Mouse (Mus musculus) heart, embryonic 16.5 days (tissue): ENCODE results near the gene Epas1. TPM values are rescaled to one million over a fixed set of nuclear protein-coding genes. Genes with fewer than 3 reads are reported as not detected.

Experiments
- ATAC-seq: fragments of 200-750 bp; cut with Nextera tagmentation; replicated peaks from 2 replicates; pipeline ENCODE4 v1.8.0; 2017; ENCODE audit warnings: moderate number of reproducible peaks; ENCODE audit not compliant: insufficient read depth, low FRiP score; ENCODE audit errors: extremely low read depth
- H3K27ac ChIP-seq: fragments of 300-500 bp; sonication (generic); 2 replicates; pipeline ENCODE4 v1.5.1; 2014; ENCODE audit warnings: mild to moderate bottlenecking, low read length, control low read depth, moderate library complexity
- H3K27me3 ChIP-seq: fragments of 300-500 bp; sonication (generic); 2 replicates; pipeline ENCODE4 v1.6.1; 2014; ENCODE audit warnings: low read length, mixed read lengths; ENCODE audit not compliant: control insufficient read depth, insufficient read depth
- H3K36me3 ChIP-seq: fragments of 300-500 bp; sonication (generic); 2 replicates; pipeline ENCODE4 v1.6.1; 2014; ENCODE audit not compliant: control insufficient read depth, insufficient read depth
- H3K4me1 ChIP-seq: fragments of 300-500 bp; sonication (generic); 2 replicates; pipeline ENCODE4 v1.6.1; 2014; ENCODE audit warnings: low read length, mixed read lengths; ENCODE audit not compliant: control insufficient read depth, insufficient read depth
- H3K4me2 ChIP-seq: fragments of 300-500 bp; sonication (generic); 2 replicates; pipeline ENCODE4 v1.6.1; 2014; ENCODE audit warnings: low read depth, mild to moderate bottlenecking, control low read depth, low read length
- H3K4me3 ChIP-seq: fragments of 300-500 bp; sonication (generic); 2 replicates; pipeline ENCODE4 v1.5.1; 2014; ENCODE audit warnings: mild to moderate bottlenecking, control low read depth, low read length
- H3K9ac ChIP-seq: fragments of 300-500 bp; sonication (generic); 2 replicates; pipeline ENCODE4 v1.6.1; 2014; ENCODE audit warnings: low read length, control low read depth
- H3K9me3 ChIP-seq: fragments of 300-500 bp; sonication (generic); replicated peaks from 2 replicates; pipeline ENCODE4 v1.6.1; 2016; ENCODE audit warnings: low read length; ENCODE audit not compliant: control insufficient read depth
- WGBS: fragments of 180-500 bp; shearing (Covaris S2); extraction: QIAGEN DNeasy Blood & Tissue Kit; methylation state at CpG from one replicate; pipeline ENCODE4 v1.1.7; 2014; 5-methylcytosine and 5-hydroxymethylcytosine counted together
- polyA plus RNA-seq: library from polyadenylated mRNA; unstranded; fragments of >200 nt; fragmentation: Nextera tagmentation; extraction: Ambion mirVana; gene quantifications from 2 replicates; pipeline ENCODE4 v1.2.1, GENCODE M21; 2015

The Epas1 gene
- 7.9 and 8.2 TPM in 2 replicates for polyA plus RNA-seq

DNA sequence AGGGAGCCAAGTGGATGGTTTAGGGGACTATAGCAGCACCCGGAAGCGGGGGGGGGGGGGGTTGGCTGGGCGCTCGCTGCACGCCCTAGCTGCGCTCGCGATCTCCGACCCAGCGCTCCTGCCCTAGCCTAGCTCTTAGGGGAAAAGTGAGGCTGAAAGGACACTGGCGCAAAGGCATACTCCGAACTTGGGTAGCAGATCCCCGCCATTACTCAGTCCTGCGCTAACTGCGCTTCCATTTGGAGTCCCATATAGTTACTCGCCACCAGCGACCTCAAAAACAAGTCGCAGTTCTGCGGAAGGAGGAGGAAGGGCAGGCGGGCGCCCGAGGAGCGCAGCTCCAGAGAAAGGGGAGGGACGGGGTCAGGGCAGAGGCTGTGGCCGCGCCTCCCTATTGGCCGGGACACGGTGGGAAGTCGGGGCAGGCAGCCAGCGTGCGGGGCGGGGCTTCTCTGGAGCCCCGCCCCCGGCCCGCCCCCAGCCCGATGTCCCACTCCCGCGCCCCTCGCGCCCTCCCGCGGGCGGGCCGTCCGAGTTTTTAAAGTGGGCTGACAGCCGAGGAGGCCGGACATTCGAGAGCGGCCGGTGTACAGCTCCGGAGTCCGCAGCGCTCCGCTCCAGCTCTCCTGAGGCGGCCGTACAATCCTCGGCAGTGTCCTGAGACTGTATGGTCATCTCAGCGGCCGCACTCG, at the start of gene Epas1:
TSS of gene Epas1 (plus strand) at position 571 of the 692 bp plus-strand sequence.
- peak; percentile 96 for ATAC-seq
- peak within 1 kb of the TSS; percentile 79 for H3K4me3 ChIP-seq
- peaks cover 14% of the 10 kb centered on the region for H3K27me3 ChIP-seq
- under 1% methylated on average over 53 of the region's 60 CpGs for WGBS
- H3K4me1 ChIP-seq: peaks cover 11% of the 10 kb centered on the region
- peak within 1 kb of the TSS; percentile 78 for H3K9ac ChIP-seq
- H3K36me3 ChIP-seq: no peaks in the 10 kb centered on the region
- peak within 1 kb of the TSS; percentile 83 for H3K27ac ChIP-seq
- H3K9me3 ChIP-seq: no peaks in the 10 kb centered on the region
- H3K4me2 ChIP-seq: peak within 1 kb of the TSS; percentile 99

DNA sequence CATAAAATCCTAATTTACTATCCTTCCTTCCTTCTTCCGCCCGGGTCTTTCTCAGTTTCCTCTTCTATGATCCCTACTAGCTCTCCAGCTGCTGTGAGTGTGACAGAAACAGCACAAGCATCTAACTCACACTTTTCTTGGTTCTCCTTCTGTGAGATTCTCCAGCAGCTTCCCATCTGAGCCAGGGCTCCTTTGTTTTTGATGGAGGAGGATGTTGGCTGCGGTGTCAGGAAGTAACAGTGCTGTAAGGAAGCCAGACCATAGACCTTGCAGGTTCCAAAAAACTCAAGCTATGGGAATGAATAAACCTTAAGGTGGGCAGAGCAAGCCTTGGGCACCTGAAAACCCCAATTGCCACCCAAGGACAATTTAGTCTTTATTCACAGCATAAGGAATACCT, 48.3 kb upstream of the Epas1 start:
- Histone ChIP-seq H3K9me3 (no peaks in the 10 kb centered on the region), H3K27ac (no peak overlapping the region), H3K27me3 (no peaks in the 10 kb centered on the region), H3K4me1 (no peaks in the 10 kb centered on the region), H3K9ac (no peak overlapping the region), H3K4me2 (no peak overlapping the region), H3K36me3 (no peaks in the 10 kb centered on the region), H3K4me3 (no peak overlapping the region)
- WGBS: 74% methylated on average over 3 of the region's 3 CpGs
- no peak for ATAC-seq

DNA sequence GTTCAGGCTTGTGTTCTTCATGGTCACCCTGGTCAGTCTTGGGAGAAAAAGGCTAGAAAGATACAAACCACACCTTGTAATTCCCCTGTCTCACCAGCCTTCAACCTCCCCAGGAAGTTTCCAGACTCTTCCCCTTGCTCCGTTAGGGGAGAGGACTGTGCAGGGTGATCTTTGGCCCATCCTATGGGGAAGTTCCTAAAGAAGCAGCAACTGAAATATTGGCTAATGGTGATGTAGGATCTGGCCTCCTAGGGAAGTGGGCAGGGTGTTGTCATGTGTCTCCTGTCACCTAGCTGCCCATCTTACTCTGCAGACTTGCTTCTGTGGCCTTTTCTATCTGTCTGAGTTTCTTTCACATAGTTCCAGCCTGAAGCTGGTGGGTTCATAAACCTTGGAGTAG, 47.0 kb upstream of the Epas1 start:
- ATAC-seq: no peak
- Histone ChIP-seq H3K27me3 (no peaks in the 10 kb centered on the region), H3K4me1 (peaks cover under 1% of the 10 kb centered on the region), H3K9ac (no peak overlapping the region), H3K9me3 (no peaks in the 10 kb centered on the region), H3K4me3 (no peak overlapping the region), H3K4me2 (no peak overlapping the region), H3K27ac (no peak overlapping the region), H3K36me3 (no peaks in the 10 kb centered on the region)
- 56% methylated on average over 1 of the region's 1 CpGs for WGBS

DNA sequence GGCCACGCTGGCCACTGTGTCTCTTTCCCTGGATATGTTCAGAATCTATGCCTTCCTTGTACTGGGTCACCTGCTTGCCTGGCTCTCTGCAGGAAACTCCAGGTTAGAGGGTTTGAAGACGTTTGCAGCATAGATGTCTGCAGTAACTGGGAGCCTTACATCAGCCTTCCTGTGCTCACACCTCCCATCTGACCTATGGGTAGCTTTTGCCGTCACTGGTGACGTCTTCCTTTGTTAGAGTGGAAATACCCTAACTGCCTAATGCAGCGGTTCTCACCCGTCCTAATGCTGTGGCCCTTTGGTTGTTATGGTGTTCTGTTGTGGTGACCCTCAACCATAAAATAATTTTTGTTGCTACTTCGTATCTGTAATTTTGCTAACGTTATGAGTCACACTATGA, 43.7 kb upstream of the Epas1 start:
- Histone ChIP-seq H3K4me1 (peaks cover 16% of the 10 kb centered on the region), H3K9ac (no peak overlapping the region), H3K4me3 (no peak overlapping the region), H3K27me3 (no peaks in the 10 kb centered on the region), H3K27ac (no peak overlapping the region), H3K4me2 (no peak overlapping the region), H3K36me3 (no peaks in the 10 kb centered on the region), H3K9me3 (no peaks in the 10 kb centered on the region)
- 81% methylated on average over 8 of the region's 8 CpGs for WGBS
- ATAC-seq: no peak

DNA sequence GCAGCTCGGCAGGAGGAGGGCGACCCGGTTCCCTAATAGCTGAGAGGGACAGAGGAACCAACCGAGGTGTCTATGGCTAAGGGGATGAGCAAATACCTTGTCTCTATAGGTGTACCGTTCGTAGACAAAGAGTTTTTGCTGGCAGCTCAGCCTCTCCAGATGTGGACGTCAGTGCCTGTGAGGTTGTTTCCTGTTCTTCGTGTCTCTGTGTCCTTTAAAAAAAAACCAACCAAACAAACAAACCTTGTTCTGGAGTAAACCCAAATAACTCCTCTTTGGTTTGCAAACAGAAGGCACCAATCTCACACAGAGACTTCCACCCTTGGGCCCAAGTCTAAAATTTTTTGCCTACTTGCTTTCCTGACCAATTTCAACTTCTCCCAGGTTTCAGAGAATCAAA, 43.1 kb upstream of the Epas1 start:
- no peak overlapping the region for H3K27ac ChIP-seq
- no peaks in the 10 kb centered on the region for H3K27me3 ChIP-seq
- no peak overlapping the region for H3K4me3 ChIP-seq
- H3K4me1 ChIP-seq: peaks cover 16% of the 10 kb centered on the region
- ATAC-seq: no peak
- no peak overlapping the region for H3K9ac ChIP-seq
- no peaks in the 10 kb centered on the region for H3K36me3 ChIP-seq
- no peaks in the 10 kb centered on the region for H3K9me3 ChIP-seq
- 72% methylated on average over 8 of the region's 8 CpGs for WGBS
- no peak overlapping the region for H3K4me2 ChIP-seq

DNA sequence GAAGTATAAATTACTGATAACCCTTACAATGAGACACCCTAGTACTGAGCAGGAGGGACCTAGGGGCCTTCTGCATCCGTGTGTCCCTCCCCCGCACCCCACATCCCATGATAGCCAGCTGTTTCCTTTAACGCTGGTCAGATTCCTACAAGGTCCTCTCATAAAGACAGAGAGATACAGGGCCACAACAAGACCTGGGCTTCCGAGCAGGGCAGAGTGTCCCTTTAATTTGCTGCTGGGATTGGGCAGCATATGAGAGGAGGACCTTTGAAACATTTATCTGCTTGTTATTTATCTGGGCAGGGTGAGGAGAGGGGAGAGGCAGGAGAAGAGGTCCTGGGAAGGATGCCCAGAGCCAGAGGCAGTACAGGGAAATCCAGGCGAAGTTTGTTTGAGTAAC, 41.6 kb upstream of the Epas1 start:
- H3K9ac ChIP-seq: no peak overlapping the region
- peaks cover 16% of the 10 kb centered on the region for H3K4me1 ChIP-seq
- no peak overlapping the region for H3K4me3 ChIP-seq
- H3K27ac ChIP-seq: no peak overlapping the region
- no peaks in the 10 kb centered on the region for H3K27me3 ChIP-seq
- H3K36me3 ChIP-seq: no peaks in the 10 kb centered on the region
- no peak overlapping the region for H3K4me2 ChIP-seq
- H3K9me3 ChIP-seq: no peaks in the 10 kb centered on the region
- peak; percentile 61 for ATAC-seq
- WGBS: 19% methylated on average over 5 of the region's 5 CpGs

DNA sequence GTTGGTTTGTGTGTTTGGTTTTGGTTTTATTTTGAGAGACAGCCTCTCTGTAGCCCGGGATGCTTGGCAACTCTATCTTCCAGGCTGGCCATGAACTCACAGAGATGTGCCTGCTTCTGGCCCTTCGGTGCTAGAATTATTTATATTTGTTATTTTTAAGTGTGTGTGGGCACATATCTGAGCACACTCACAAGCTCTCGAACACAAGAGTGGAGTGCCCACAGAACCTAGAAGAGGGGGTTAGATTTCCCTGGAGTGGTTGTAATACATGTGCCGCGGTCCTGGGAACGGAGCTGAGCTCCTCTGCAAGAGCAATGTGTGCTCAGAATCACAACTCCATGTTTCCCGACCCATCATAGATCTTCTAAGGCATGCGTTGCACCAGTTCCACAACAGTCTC, 40.9 kb upstream of the Epas1 start:
- no peak for ATAC-seq

DNA sequence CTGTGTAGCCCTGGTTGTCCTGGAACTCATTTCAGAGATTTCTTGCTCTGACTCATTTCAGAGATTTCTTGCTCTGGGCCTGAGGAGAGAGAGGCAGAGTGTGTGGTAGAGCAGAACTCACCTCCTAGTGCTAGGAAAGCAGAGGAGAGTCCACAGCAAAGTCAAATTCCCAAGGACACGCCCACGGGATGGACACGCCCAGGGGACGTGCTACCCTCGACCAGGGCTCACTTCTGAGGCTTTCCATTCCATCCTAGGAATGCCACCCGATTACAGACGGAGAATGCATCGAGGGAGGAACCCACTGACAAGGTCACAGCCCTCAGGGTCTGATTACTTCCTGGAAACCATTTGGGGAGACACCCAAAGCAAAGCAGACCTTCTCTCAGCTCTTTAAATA, 39.9 kb upstream of the Epas1 start:
- Histone ChIP-seq H3K9me3 (no peaks in the 10 kb centered on the region), H3K27ac (no peak overlapping the region), H3K27me3 (no peaks in the 10 kb centered on the region), H3K9ac (no peak overlapping the region), H3K4me3 (no peak overlapping the region), H3K36me3 (no peaks in the 10 kb centered on the region), H3K4me1 (peaks cover 16% of the 10 kb centered on the region), H3K4me2 (no peak overlapping the region)
- WGBS: 11% methylated on average over 8 of the region's 8 CpGs
- ATAC-seq: peak; percentile 67; the same call in 1 of the 2 replicates

More for the DNA sequence above, 40.9 kb upstream of the Epas1 start:
- H3K4me2 ChIP-seq: no peak overlapping the region
- H3K9me3 ChIP-seq: no peaks in the 10 kb centered on the region
- no peak overlapping the region for H3K9ac ChIP-seq
- H3K36me3 ChIP-seq: no peaks in the 10 kb centered on the region
- H3K27me3 ChIP-seq: no peaks in the 10 kb centered on the region
- no peak overlapping the region for H3K4me3 ChIP-seq
- H3K27ac ChIP-seq: no peak overlapping the region
- 79% methylated on average over 8 of the region's 8 CpGs for WGBS
- peaks cover 16% of the 10 kb centered on the region for H3K4me1 ChIP-seq

DNA sequence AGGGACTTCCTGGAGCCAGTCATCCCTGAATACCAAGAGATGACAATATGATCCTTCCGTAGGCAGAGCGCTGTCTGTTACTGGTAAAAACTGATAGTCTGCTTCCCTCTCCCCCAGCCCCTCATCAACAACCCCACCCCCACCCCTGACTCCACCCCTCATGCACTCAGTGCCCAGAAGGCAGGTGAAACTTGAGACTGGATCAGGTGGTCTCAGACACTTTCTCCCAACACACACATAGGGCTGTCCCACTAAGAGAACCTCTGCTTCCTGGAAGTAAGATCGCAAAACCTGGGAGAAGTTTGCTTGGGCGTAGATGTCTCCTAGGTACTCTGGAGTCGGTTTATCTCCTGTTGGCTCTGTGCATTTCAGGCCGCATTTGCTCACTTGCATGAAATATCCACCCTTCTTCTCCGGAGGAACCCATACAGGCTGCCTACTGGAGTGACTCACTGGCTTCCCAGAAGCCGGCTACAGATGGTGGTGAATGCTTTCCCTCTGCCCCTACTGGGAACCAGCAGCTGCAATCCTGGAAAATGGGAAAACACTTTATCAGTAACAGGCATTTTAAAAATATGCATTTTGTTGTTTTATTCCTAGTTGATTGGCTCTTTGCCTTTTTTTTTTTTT, 28.6 kb upstream of the Epas1 start:
- Histone ChIP-seq H3K9me3 (no peaks in the 10 kb centered on the region), H3K27ac (no peak overlapping the region), H3K9ac (no peak overlapping the region), H3K36me3 (no peaks in the 10 kb centered on the region), H3K27me3 (no peaks in the 10 kb centered on the region), H3K4me2 (no peak overlapping the region), H3K4me3 (no peak overlapping the region), H3K4me1 (no peaks in the 10 kb centered on the region)
- ATAC-seq: no peak
- WGBS: 58% methylated on average over 8 of the region's 8 CpGs
